Mouse (Mus musculus): ENCODE data around the gene 1700003E16Rik.

The 1700003E16Rik gene

GRCm38 (mm10) chr6:83197345-83198004 is 41.3 kb downstream of the 1700003E16Rik start:
- in situ Hi-C loops (cut with MboI, MseI) = loop anchor here (10.0 kb wide), 1 partner anchor 287 kb away; no protein-coding TSS in a partner anchor

- in situ Hi-C loops (cut with MboI, MseI) = no loop called here
Observed at GRCm38 (mm10) chr6:83203320-83203719, 47.1 kb downstream of the 1700003E16Rik start.

- in situ Hi-C loops (cut with MboI, MseI) = no loop called here
Observed at GRCm38 (mm10) chr6:83205851-83206250, 49.6 kb downstream of the 1700003E16Rik start.

- in situ Hi-C loops (cut with MboI, MseI) = no loop called here
Observed at GRCm38 (mm10) chr6:83206321-83206720, 50.1 kb downstream of the 1700003E16Rik start.

GRCm38 (mm10) chr6:83207361-83208049 is 51.3 kb downstream of the 1700003E16Rik start:
- in situ Hi-C loops (cut with MboI, MseI) = no loop called here

- in situ Hi-C loops (cut with MboI, MseI) = no loop called here
Observed at GRCm38 (mm10) chr6:83208050-83208400, 51.8 kb downstream of the 1700003E16Rik start.

GRCm38 (mm10) chr6:83210495-83210894 is 54.3 kb downstream of the 1700003E16Rik start:
- in situ Hi-C loops (cut with MboI, MseI) = loop anchor here (5.0 kb wide), 1 partner anchor 67 kb away; no protein-coding TSS in a partner anchor

- in situ Hi-C loops (cut with MboI, MseI) = loop anchor here (5.0 kb wide), 1 partner anchor 66 kb away; no protein-coding TSS in a partner anchor
Observed at GRCm38 (mm10) chr6:83211526-83211925, 55.3 kb downstream of the 1700003E16Rik start.
